Mouse (Mus musculus) MN1 (cell line): ENCODE measurements at regions not wholly inside any gene's neighbourhood (a gene's known extent, or its start where the extent isn't known, plus 50 kb on each side); places are given as distances from the start of the nearest gene placed in this dataset.

Experiments
- DNase-seq: peaks from one replicate; pipeline ENCODE4 v3.0.0-alpha.2; 2016; ENCODE audit warnings: low spot score

GRCm38 (mm10) chr1:55807028-55807427 lies 401.3 kb downstream of the Plcl1 start:
- no peak for DNase-seq

DNA sequence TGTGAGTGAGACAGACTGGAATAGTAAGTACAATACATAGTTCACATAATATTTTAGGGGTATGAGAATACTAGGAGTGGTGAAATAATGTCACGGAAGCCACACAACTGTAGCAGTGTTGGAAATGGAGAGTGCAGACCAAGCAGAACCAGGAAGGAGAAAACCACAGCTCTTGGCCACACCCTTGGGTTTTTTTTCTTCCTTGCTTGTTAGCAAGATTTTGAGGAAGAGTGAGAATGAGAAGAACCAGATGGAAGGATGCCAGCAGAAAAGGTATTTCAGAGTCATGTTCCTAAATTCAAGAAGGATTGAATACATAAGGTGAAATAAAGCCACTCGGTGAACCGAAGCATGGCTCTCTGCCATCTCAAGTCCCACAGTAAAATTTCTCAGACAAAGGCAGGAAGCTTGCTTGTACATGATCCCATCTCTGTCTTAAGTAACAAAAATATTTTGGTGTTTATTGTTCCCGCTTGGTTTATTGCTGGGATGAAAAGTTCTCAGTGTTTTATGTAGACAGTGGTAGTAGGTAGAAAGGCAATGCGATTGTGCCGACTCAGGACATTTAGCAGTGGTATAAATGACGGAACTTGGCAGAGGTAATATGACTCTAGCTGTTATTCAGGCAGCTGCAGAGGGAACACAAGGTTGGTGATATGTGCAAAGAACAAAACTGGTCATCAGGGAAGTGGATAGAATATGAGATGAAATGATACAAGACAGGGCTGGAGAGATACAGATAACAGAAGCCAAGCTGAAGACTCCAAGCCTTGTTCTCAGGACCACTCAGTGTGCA lies 403.2 kb downstream of the Plcl1 start:
- no peak for DNase-seq

GRCm38 (mm10) chr1:55812486-55812885 lies 406.8 kb downstream of the Plcl1 start:
- no peak for DNase-seq

DNA sequence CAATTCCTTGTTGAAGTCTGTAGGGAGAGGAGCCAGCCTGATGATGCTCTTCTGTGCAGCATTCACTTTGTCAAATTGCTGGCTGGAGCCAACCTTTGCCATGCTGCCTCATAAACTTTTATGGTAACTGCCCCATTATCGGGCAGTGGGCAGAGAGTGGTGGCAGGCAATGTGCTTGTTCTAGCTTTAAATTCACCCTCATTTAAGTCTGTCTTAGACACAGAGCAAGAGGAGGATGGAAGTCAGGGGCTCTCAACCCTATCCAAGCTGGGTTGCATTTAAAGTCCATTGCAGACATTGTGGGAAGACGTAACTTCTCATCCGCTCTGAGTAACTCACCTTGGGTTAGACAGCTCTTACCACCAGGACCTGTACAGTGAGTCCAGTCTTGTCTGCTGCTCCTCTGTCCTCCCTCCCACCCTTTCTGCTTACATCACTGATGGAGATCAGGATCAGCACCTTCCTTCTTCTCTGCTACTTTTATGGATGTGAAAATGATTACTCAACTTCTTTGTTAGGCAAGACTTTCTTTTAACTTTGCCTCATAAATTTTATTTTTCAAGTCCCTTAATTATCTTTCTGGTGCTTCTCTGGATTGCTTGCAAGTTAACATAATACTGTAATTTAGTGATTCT lies 415.3 kb downstream of the Plcl1 start:
- DNase-seq, result no peak

GRCm38 (mm10) chr1:55822599-55822998 lies 416.9 kb downstream of the Plcl1 start:
- no peak for DNase-seq

- no peak for DNase-seq
These were observed 421.5 kb downstream of the Plcl1 start for GRCm38 (mm10) chr1:55827191-55827590.

- DNase-seq, result no peak
These were observed 429.6 kb downstream of the Plcl1 start for GRCm38 (mm10) chr1:55835281-55835680.

GRCm38 (mm10) chr1:55836750-55837149 lies 431.0 kb downstream of the Plcl1 start:
- DNase-seq, result no peak

DNA sequence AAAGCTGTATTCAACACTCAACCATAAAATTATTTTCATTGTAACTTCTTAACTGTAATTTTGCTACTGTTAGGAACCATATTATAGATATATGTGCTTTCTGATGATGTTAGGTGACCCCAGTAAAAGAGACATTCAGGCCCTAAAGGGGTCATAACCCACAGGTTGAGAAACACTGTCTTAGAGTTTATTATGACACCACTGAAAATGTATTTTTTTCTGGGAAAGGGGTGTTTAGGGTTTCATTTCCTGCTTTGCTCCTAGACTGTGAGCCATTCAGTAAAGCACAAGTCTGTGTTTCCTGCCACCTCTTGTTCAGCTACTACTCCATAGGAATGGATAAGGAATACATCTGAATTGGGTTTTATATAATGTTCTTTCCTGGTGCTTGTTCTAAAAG lies 431.6 kb downstream of the Plcl1 start:
- no peak for DNase-seq

DNA sequence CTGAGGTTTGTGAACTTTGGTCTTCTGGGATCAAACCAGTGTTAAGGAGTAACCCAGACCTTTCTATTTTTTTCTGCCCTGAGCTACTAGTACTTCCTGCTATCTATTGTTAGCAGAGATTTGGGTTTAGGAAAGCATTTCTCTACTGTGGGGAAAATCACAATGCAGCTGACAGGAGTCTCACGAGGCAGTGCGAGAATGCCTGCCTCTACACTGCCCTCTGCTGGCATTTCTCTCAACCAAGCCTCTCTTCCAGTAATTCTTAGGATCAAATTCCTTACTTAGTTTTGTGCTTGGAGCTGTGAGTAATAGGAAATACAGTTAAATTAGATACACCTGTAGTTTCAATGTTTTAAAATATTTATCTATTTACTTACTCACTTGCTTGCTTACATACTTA lies 432.4 kb downstream of the Plcl1 start:
- no peak for DNase-seq

GRCm38 (mm10) chr1:55848806-55849205 lies 443.1 kb downstream of the Plcl1 start:
- no peak for DNase-seq

DNA sequence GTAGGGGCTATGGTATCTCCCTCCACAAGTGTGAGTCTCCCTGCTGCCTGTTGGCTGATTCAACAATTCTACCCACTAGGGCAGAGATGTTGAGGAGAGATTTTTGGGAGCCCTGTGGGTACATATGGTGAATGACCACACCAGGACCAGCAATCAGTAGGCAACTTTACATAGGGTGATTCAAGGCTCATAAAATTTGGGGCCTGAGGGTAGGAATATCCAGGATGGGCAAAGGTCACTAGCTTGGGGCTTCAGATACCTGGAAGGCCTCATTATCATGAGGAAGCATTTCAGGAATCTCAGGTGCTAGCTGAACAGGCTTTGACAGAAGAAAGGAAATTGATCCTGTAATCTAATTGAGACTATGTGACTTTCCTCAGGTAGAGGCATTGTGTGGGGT lies 446.6 kb downstream of the Plcl1 start:
- no peak for DNase-seq

DNA sequence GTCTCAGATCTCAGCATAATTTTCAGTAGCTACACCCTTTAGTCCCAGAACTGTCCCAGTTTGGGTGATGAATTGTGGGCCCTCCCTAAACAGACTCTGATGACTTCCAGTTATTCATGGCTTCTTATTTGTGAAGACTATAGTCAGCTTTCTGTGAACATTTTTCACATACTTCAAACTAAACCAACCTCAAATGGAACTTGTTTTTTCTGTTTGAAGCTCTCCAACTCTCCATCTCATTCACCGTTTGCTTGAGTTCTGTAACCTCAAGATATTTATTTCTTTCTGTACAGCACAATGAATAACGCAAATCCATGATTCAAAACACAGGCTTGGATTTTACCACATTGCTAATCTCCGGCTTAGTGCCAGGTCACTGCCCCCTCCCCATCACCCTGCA lies 453.4 kb downstream of the Plcl1 start:
- no peak for DNase-seq

DNA sequence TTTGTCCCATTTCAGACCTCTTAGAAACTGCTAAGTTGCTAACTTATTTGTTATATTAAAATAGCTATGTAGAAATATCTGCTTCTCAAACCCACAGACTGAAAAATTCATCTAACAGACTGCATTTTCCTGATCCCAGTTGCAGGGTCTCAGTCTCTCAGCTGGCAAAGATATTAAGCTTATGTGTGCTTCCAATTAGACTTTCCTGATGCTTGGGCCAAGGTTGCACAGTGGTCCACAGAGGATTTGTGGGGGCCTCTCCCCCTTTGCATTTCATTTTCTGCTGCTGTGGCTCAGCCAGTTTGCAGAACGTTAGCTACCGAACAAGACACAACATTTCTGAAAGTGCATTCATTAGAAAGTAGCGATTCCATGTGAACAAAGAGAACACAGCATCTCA lies 457.4 kb downstream of the Plcl1 start:
- DNase-seq, result no peak

GRCm38 (mm10) chr1:55865274-55865673 lies 459.6 kb downstream of the Plcl1 start:
- DNase-seq, result no peak

GRCm38 (mm10) chr1:55866677-55867076 lies 461.0 kb downstream of the Plcl1 start:
- no peak for DNase-seq

DNA sequence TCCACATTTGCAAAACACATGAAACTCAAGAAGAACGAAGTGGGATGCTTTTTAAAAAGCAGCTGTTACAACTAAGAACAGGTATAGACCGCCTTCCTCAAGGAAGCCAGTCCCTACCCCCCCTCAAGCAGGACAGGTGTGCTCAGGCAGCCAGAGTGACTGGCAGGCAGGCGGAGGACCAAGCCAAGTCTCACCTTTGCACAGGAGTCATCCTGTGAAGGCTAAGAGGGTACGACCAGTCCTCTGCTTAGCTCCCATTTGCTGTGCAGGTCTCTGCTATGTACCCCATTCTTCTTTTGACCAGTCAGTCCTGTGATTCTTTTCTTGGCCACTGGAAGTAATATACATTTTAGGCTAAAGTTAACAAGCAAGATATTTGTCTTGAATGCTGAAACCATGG lies 467.9 kb downstream of the Plcl1 start:
- no peak for DNase-seq

- DNase-seq, result peak; percentile 20
These were observed 468.6 kb downstream of the Plcl1 start for GRCm38 (mm10) chr1:55874143-55874867.

DNA sequence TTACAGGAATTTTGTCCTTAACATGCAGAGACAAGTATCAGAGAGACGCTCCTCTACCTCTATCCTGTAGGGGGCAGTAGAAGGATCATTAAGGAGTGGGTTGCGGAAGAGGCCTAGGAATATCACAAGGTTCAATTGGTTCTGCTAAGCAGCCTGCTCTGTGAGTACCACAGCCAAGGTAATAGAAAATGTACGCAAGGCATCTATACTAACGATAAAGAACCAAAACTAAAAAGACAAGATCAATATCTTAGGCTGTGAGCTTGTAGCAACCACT lies 469.1 kb downstream of the Plcl1 start:
- DNase-seq, result no peak

DNA sequence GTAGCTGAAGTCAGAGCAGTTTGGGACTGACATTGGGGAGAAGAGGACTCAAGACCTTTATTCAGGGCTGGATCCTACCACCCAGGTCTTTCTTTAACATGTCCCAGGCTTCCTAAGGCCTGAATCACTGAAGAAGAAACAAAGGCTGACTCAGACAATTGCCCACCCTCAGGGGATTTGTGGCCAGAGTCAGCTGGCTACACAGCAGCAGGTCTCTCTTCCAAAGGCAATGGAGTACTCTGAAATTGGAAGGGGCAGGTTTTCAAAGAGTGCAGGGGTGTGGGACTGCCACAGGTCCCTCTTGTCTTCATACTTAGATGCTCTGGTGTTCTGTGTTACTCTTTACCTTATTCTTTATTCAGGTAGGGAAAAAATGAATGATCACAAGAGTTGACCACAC lies 478.9 kb downstream of the Plcl1 start:
- DNase-seq, result no peak

- DNase-seq, result peak; percentile 27
These were observed 480.8 kb downstream of the Plcl1 start for GRCm38 (mm10) chr1:55886383-55887070.

DNA sequence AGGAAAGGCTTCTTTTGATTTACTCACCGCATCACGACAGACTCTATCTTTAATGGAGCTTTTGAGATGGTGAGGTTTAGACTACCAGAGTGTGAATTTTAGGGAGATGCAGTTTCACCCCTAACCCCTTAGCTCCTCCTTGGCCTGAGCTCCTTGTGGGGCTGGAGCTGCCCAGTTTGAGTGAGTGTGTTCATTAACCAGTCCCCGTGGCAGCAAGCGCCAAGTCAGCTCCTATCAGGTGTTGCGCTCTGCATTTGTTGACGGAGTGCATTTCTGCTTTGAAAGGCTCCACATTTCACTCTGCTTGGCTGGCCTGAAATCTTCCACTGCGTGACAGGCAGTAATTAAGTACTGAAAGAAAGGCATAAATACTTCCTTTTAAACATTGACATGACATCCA lies 481.7 kb downstream of the Plcl1 start:
- no peak for DNase-seq
